Mouse (Mus musculus) subcutaneous adipose tissue, adult 2 months (tissue): ENCODE results near the gene Rilp. TPM values are rescaled to one million over a fixed set of nuclear protein-coding genes. Genes with fewer than 3 reads are reported as not detected.

Experiments
- polyA plus RNA-seq: library from polyadenylated mRNA; depleted of rRNA; stranded (reverse); fragments of >200 nt; gene quantifications from 2 replicates; pipeline ENCODE4 v1.2.3, GENCODE M21; 2012; ENCODE audit warnings: low replicate concordance; rRNA removed

The Rilp gene
- polyA plus RNA-seq = 7.7 and 16.1 TPM in 2 replicates

GRCm38 (mm10) chr11:75509741-75510626 lies at the start of gene Rilp:
Gene Rilp (plus strand): TSS chr11:75510094.

GRCm38 (mm10) chr11:75460844-75461742 lies 48.8 kb upstream of the Rilp start, which contains the start of gene Tlcd2:
Gene Tlcd2 (plus strand): TSS chr11:75461715.

DNA sequence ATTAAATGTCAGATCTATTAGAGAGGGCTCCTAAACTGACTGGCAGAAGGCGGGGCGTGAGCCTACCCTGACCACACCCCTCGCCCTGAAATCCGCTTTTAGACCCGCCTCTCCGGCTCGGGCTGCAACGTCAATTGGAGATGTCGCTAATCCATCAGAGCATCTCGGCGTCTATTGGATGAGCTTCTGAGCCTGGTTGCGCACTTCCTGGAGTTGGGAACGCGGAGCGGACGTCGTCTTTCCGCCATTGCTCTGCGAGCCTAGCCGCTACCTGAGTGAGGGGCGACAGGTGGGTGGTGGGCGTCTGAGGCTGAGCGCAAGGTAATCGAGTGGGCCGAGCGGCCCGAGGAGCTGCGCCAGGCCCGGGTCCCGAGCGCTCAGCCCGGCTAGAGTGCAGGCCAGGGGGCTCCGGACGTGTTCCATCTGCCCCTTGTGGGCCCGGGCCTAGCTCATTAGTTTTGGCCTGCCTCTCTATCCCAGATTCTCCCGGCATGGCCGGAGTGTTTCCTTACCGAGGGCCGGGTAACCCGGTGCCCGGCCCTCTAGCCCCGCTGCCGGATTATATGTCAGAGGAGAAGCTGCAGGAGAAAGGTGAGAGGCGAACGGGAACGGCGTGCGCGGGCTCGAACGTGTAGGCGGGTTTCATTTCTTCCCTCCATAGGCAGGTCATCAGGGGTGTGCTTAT lies 23.2 kb upstream of the Rilp start, which contains the start of gene Prpf8:
Gene Prpf8 (plus strand): TSS at position 216 of the 685 bp plus-strand sequence.

GRCm38 (mm10) chr11:75513336-75513735 lies 3.4 kb downstream of the Rilp start, which contains the start of gene Scarf1:
Gene Scarf1 (plus strand): TSS chr11:75513540.

GRCm38 (mm10) chr11:75531469-75532242 lies 21.8 kb downstream of the Rilp start, which contains the start of gene Slc43a2:
Gene Slc43a2 (plus strand): TSS chr11:75531694.

Other genes starting within 250 kb of the Rilp start
- 20.4 and 33.2 TPM in 2 replicates for gene Rpa1, start 161.8 kb upstream of the Rilp start, polyA plus RNA-seq
- 6.0 and 6.2 TPM in 2 replicates for gene Smyd4, start 161.7 kb upstream of the Rilp start, polyA plus RNA-seq
- gene Serpinf1, start 87.4 kb upstream of the Rilp start, polyA plus RNA-seq = 508 and 625 TPM in 2 replicates
- 0.14 and 0.82 TPM in 2 replicates for gene Serpinf2, start 70.5 kb upstream of the Rilp start, polyA plus RNA-seq
- 17.4 and 21.8 TPM in 2 replicates for gene Wdr81, start 55.4 kb upstream of the Rilp start, polyA plus RNA-seq
- 80.9 and 90.7 TPM in 2 replicates for gene Tlcd2, start 48.4 kb upstream of the Rilp start, polyA plus RNA-seq
- 85.9 and 139 TPM in 2 replicates for gene Prpf8, start 23.3 kb upstream of the Rilp start, polyA plus RNA-seq
- gene Scarf1, start 3.4 kb downstream of the Rilp start, polyA plus RNA-seq = 21.1 and 38.3 TPM in 2 replicates
- gene Slc43a2, start 21.6 kb downstream of the Rilp start, polyA plus RNA-seq = 37.7 and 38.5 TPM in 2 replicates
- gene Pitpna, start 78.0 kb downstream of the Rilp start, polyA plus RNA-seq = 57.4 and 68.5 TPM in 2 replicates
- gene Inpp5k, start 120.9 kb downstream of the Rilp start, polyA plus RNA-seq = 68.4 and 78.3 TPM in 2 replicates
- 161 and 230 TPM in 2 replicates for gene Myo1c, start 140.4 kb downstream of the Rilp start, polyA plus RNA-seq
- 39.5 and 53.1 TPM in 2 replicates for gene Crk, start 169.2 kb downstream of the Rilp start, polyA plus RNA-seq
- 191 TPM in 2 replicates for gene Ywhae, start 222.8 kb downstream of the Rilp start, polyA plus RNA-seq